Mouse (Mus musculus) myocyte (in vitro differentiated cells): ENCODE results near the gene Robo3.

Experiments used
- MYOD1 ChIP-seq, 3 experiments: IDR thresholded peaks; one replicate each; pipeline ENCODE4 v1.6.1; 2011; ENCODE audit warnings: control low read depth in 2 of 3, low read depth in 2 of 3, mild to moderate bottlenecking in 2 of 3, moderate library complexity in 1 of 3; ENCODE audit not compliant: insufficient read length in 2 of 3, control insufficient read depth in 1 of 3
- MYOG ChIP-seq, 3 experiments: IDR thresholded peaks; one replicate each; pipeline ENCODE4 v1.6.1; 2011; ENCODE audit warnings: control low read depth in 2 of 3, low read depth in 2 of 3, mild to moderate bottlenecking in 2 of 3; ENCODE audit not compliant: insufficient read length in 2 of 3, control insufficient read depth in 1 of 3, insufficient read depth in 1 of 3
- POLR2A ChIP-seq: IDR thresholded peaks from one replicate; pipeline ENCODE4 v1.6.1; 2011; ENCODE audit warnings: low read depth, mild to moderate bottlenecking, control low read depth, moderate library complexity; ENCODE audit not compliant: insufficient read length
- TCF3 ChIP-seq: IDR thresholded peaks from one replicate; pipeline ENCODE4 v1.6.1; 2011; ENCODE audit warnings: low read depth, control low read depth; ENCODE audit not compliant: insufficient read length
- USF1 ChIP-seq: IDR thresholded peaks from one replicate; pipeline ENCODE4 v1.6.1; 2011; ENCODE audit warnings: low read depth, mild to moderate bottlenecking, control low read depth, moderate library complexity

- TF ChIP-seq USF1 (no peak), POLR2A (no peak), TCF3 (no peak), MYOD1 (IDR thresholded peaks at IDR 0.05; ENCODE audit: control insufficient read depth in 1 of 3, insufficient read length in 2 of 3, low read depth in 2 of 3) (no peak), MYOG (IDR thresholded peaks at IDR 0.05; ENCODE audit: control insufficient read depth in 1 of 3, insufficient read depth in 1 of 3, insufficient read length in 2 of 3, low read depth in 2 of 3) (no peak)
Observed at GRCm38 (mm10) chr9:37434932-37435331, 1.9 kb upstream of the Robo3 start.
